Mouse (Mus musculus) limb, embryonic 10.5 days (tissue): ENCODE results near the gene Ap1b1. TPM values are rescaled to one million over a fixed set of nuclear protein-coding genes. Genes with fewer than 3 reads are reported as not detected.

Experiments used
- DNase-seq: peaks from one replicate; pipeline ENCODE4 v3.0.0-alpha.2; 2017; ENCODE audit warnings: low spot score
- H3K27ac ChIP-seq: fragments of 300-500 bp; sonication (generic); 2 replicates; pipeline ENCODE4 v1.5.1; 2016; ENCODE audit warnings: mild to moderate bottlenecking
- H3K27me3 ChIP-seq: fragments of 300-500 bp; sonication (generic); 2 replicates; pipeline ENCODE4 v1.6.1; 2016; ENCODE audit warnings: low read depth, mild to moderate bottlenecking; ENCODE audit not compliant: poor library complexity, severe bottlenecking
- H3K36me3 ChIP-seq: fragments of 300-500 bp; sonication (generic); 2 replicates; pipeline ENCODE4 v1.6.1; 2016; ENCODE audit warnings: mild to moderate bottlenecking, moderate library complexity
- H3K4me1 ChIP-seq: fragments of 300-500 bp; sonication (generic); 2 replicates; pipeline ENCODE4 v1.6.1; 2016
- H3K4me3 ChIP-seq: fragments of 300-500 bp; sonication (generic); 2 replicates; pipeline ENCODE4 v1.5.1; 2016; ENCODE audit warnings: mild to moderate bottlenecking, moderate library complexity
- H3K9me3 ChIP-seq: fragments of 300-500 bp; sonication (generic); replicated peaks from 2 replicates; pipeline ENCODE4 v1.6.1; 2016; ENCODE audit warnings: mild to moderate bottlenecking
- WGBS: fragments of 180-500 bp; shearing (Covaris S2); methylation state at CpG from one replicate; pipeline ENCODE4 v1.1.7; 2016; 5-methylcytosine and 5-hydroxymethylcytosine counted together
- polyA plus RNA-seq: library from polyadenylated mRNA; unstranded; fragments of >200 nt; fragmentation: Nextera tagmentation; extraction: Ambion mirVana; gene quantifications from 2 replicates; pipeline ENCODE4 v1.2.1, GENCODE M21; 2016

Ap1b1 gene
- polyA plus RNA-seq, 1 experiment from 2014 or later = 60.2 TPM

DNA sequence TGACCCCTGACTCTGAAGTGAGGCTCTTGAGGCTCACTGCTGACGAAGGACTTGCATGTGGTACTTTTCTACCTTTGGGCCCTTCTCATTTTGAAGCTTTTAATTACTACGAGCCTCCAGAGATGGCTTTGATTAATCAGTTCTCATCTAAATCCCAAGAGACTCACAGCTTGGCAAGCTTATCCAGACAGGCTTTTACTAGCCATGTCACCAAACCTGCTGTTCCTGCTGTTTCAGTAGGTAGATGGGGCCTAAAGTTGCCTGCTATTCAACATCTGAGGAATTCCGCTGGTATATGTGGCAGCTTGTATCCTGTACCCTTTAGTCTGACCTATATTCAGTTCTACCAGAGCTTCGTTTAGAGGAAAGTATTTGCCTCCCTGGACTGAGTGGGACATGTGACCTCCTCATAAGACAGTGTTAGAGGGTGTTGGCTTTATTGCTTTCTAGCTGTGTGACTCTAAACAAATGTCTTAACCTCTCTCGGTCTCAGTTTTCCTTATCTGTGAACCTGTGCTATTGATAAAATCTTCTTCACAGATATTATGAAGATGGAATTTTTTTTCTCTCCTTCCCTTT, 10.1 kb downstream of the Ap1b1 start:
- Histone ChIP-seq H3K9me3 (no peaks in the 10 kb centered on the region), H3K27me3 (no peaks in the 10 kb centered on the region), H3K4me1 (peaks cover 13% of the 10 kb centered on the region), H3K4me3 (no peak overlapping the region), H3K27ac (no peak overlapping the region), H3K36me3 (peaks cover 20% of the 10 kb centered on the region)
- no peak for DNase-seq
- WGBS = 86% methylated on average over 5 of the region's 5 CpGs

DNA sequence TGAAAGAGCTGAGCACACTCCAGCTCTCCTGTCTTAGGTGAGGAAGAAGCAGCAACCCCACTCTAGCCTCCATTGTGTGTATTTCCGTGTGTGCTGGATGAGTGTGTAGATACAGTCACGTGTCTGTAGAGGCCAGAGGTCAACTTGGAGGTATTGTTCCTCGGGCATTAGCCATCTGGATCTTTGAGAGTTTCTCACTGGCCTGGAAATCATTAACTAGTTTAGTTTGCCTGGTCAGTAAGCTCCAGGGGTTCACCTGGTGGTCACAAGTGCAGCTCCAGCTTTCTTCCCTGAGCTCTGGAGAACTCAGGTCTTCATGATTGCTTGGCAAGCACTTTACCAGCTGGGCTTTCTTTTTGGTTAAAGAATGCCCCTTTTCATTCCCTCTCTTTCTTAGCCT, 11.7 kb downstream of the Ap1b1 start:
- WGBS = 56% methylated on average over 3 of the region's 3 CpGs
- Histone ChIP-seq H3K4me1 (peaks cover 13% of the 10 kb centered on the region), H3K4me3 (no peak overlapping the region), H3K27me3 (no peaks in the 10 kb centered on the region), H3K27ac (no peak overlapping the region), H3K36me3 (peaks cover 29% of the 10 kb centered on the region), H3K9me3 (no peaks in the 10 kb centered on the region)
- DNase-seq = no peak

DNA sequence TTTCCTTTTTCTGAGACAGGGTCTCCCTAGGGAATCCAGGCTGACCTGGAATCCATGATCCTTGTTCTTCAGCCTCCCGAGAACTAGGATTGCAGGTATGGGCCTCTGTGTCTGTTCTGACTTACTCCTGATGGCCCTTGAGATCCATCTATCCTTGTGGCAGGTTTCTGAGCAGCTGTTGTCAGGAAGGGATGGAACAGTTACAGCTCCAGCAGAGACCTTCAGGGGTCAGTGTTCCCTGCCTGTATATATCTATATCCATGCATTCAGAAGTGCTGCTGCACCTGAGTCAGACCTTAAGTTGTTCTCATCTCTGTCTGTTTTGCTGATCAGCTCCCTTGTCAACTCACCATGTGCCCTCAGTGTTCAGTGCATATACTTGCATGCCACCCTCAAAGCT, 12.1 kb downstream of the Ap1b1 start:
- peaks cover 13% of the 10 kb centered on the region for H3K4me1 ChIP-seq
- peaks cover 34% of the 10 kb centered on the region for H3K36me3 ChIP-seq
- no peak for DNase-seq
- no peaks in the 10 kb centered on the region for H3K9me3 ChIP-seq
- no peak overlapping the region for H3K4me3 ChIP-seq
- 90% methylated on average over 1 of the region's 1 CpGs for WGBS
- H3K27ac ChIP-seq = no peak overlapping the region
- no peaks in the 10 kb centered on the region for H3K27me3 ChIP-seq

DNA sequence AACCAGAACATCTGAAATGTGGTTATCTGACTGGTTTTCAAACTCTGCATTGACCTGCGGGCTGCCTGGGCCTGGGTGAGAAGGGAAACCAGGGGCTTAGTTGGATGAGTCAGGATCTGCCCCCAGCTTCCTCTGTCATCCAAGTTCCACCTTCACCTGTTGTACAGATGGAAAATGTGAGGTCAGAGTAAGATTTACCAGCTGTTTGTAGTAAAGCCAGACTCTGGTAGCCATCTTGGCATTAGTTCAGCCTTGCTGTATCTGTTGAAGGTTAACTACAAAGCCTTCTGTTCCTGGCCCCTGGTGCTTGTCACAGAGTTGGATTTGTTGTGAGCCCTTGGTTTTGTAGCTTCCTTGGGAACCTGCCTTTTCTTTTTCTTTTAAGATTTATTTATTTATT, 13.6 kb downstream of the Ap1b1 start:
- H3K27me3 ChIP-seq = no peaks in the 10 kb centered on the region
- 94% methylated on average over 1 of the region's 1 CpGs for WGBS
- no peak for DNase-seq
- H3K4me1 ChIP-seq = peaks cover 13% of the 10 kb centered on the region
- H3K9me3 ChIP-seq = no peaks in the 10 kb centered on the region
- no peak overlapping the region for H3K4me3 ChIP-seq
- H3K36me3 ChIP-seq = peaks cover 35% of the 10 kb centered on the region
- H3K27ac ChIP-seq = no peak overlapping the region

DNA sequence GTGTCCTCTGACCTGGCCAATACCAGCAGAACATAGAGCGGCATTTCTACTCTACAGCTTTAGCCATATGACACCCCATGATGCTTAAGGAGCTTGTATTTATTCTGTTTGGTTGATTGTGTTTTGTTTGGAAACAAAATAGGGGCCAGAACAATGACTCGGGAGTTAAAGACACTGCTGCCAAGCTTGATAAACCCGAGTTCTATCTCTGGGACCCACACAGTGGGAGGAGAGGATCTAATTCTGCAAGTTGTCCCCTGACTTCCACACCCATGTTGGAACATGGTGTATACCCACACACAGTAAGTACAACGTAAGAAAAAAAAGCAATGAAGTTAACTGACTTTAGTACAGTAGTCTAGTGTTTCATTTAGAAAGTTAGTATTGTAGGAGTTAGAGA, 16.2 kb downstream of the Ap1b1 start:
- 87% methylated on average over 4 of the region's 4 CpGs for WGBS
- peaks cover 31% of the 10 kb centered on the region for H3K36me3 ChIP-seq
- H3K27ac ChIP-seq = no peak overlapping the region
- no peak overlapping the region for H3K4me3 ChIP-seq
- no peak for DNase-seq
- no peaks in the 10 kb centered on the region for H3K27me3 ChIP-seq
- H3K4me1 ChIP-seq = peaks cover 13% of the 10 kb centered on the region
- no peaks in the 10 kb centered on the region for H3K9me3 ChIP-seq

DNA sequence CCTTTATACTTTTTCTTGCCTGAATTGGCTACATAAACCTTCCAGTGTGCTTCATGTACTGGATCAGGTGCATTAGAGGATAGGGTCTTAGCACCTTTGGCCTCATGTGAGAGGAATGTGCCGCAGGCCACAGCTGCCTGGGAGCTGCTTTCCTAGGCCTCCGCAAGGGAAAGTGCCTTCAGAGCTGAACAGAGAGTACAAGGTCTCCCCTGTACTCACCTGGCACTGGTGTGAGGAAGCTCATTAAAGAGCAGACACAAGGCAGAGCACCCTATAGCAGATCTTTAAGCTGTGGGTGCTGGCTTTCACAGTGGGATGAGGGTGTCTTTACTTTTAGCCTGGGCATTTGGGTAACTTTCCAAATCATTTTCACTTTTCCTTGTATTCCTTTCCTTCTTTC, 18.9 kb downstream of the Ap1b1 start:
- no peaks in the 10 kb centered on the region for H3K27me3 ChIP-seq
- peaks cover 25% of the 10 kb centered on the region for H3K36me3 ChIP-seq
- no peak overlapping the region for H3K4me3 ChIP-seq
- WGBS = 90% methylated on average over 2 of the region's 2 CpGs
- no peaks in the 10 kb centered on the region for H3K9me3 ChIP-seq
- H3K27ac ChIP-seq = no peak overlapping the region
- no peak for DNase-seq
- H3K4me1 ChIP-seq = no peaks in the 10 kb centered on the region

DNA sequence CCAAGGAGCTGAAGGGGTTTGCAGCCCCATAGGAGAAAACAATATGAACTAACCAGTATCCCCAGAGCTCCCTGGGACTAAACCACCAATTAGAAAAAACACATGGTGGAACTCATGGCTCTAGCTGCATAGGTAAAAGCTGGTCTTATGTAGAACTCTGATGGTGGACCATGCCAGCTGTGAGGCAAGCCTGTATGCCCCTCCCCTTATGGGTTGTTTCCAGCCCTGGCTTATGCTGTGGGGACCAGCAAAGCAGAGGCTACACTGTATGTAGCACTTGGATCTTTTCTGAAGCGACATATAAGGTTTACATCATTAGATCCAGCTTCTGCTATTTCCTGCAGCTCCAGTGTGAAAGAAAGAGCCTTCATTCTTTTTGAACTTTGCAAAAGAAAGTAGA, 20.6 kb downstream of the Ap1b1 start:
- H3K4me1 ChIP-seq = no peaks in the 10 kb centered on the region
- no peaks in the 10 kb centered on the region for H3K27me3 ChIP-seq
- no peak for DNase-seq
- H3K27ac ChIP-seq = no peak overlapping the region
- no peak overlapping the region for H3K4me3 ChIP-seq
- no peaks in the 10 kb centered on the region for H3K9me3 ChIP-seq
- WGBS = 95% methylated on average over 1 of the region's 1 CpGs
- H3K36me3 ChIP-seq = peaks cover 25% of the 10 kb centered on the region

DNA sequence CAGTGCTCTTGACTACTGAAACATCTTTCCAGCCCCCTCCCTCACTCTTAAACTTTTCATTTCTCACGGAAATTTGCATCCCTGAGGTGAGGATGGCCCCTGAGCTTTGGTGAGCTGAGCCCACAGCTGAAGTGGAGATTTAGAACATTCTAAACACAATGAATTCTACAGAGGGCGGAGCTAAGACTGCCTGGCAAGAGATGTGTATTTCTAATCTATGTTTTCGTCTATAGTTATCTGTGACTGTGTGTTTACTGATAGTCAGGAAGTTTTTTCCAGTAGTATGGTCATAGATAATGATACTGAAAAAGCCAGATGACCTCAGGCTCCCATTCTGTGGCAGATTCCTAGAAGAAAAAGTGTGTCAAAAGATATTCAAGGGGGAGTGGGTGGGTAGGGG, 22.2 kb downstream of the Ap1b1 start:
- Histone ChIP-seq H3K9me3 (no peaks in the 10 kb centered on the region), H3K4me1 (no peaks in the 10 kb centered on the region), H3K4me3 (no peak overlapping the region), H3K36me3 (peaks cover 24% of the 10 kb centered on the region), H3K27ac (no peak overlapping the region), H3K27me3 (no peaks in the 10 kb centered on the region)
- DNase-seq = no peak
- 89% methylated on average over 3 of the region's 3 CpGs for WGBS

DNA sequence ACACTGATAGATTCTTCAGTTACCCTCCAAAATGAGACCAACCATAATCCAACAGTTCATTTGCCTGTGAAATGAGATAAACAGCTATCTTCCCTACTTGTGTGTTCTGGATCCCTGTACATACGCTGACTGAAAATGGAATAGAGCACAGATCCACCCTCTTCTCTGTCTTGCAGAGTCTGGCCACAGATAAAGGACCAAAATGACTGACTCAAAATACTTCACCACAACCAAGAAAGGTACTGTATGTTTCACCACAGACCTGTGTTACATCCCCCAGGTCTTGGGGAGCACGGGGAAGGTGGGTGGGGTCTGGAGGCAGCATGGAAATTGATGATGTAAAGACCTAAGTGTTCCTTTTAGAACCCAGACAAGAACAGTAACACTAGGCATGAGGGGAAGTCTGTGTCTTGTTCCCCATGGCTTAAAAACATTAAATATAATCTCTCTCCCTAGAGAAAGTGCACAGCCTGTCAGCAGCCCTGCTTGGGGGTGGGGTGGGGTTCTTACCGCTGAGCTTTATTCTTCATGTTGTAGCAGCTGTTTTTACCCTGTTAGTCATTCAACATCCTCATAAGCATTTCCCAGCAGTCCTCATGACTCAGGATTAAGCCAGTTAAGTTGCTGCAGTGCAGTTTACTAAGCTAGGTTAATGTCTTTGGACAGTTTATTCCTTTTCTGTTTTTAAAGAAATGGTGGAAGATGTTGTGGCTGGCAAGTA, 22.9 kb downstream of the Ap1b1 start:
- no peaks in the 10 kb centered on the region for H3K4me1 ChIP-seq
- H3K27me3 ChIP-seq = no peaks in the 10 kb centered on the region
- no peak overlapping the region for H3K27ac ChIP-seq
- no peak for DNase-seq
- no peaks in the 10 kb centered on the region for H3K9me3 ChIP-seq
- WGBS = 88% methylated on average over 3 of the region's 3 CpGs
- H3K4me3 ChIP-seq = no peak overlapping the region
- peaks cover 30% of the 10 kb centered on the region for H3K36me3 ChIP-seq

DNA sequence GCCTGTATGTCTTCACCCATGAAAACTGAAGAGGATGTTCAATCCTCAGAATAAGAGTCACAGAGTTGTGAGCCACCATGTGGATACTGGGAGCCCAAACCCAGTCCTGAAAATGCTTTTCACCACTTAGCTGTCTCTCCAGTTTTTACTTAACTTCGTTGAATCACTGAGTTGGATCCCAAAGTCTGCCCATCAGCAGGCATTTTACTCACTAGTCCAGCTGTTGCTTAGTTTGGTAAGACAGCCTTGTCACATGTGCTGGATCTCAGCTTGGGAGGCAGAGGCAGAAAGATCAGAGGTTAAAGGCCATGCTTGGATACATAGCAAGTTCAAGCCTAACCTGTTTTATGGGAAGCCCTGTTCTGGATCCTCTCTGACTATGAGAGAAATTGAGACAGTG, 23.6 kb downstream of the Ap1b1 start:
- Histone ChIP-seq H3K9me3 (no peaks in the 10 kb centered on the region), H3K4me3 (no peak overlapping the region), H3K4me1 (no peaks in the 10 kb centered on the region), H3K27me3 (no peaks in the 10 kb centered on the region), H3K27ac (no peak overlapping the region), H3K36me3 (peaks cover 36% of the 10 kb centered on the region)
- DNase-seq = no peak
- 92% methylated on average over 1 of the region's 1 CpGs for WGBS

DNA sequence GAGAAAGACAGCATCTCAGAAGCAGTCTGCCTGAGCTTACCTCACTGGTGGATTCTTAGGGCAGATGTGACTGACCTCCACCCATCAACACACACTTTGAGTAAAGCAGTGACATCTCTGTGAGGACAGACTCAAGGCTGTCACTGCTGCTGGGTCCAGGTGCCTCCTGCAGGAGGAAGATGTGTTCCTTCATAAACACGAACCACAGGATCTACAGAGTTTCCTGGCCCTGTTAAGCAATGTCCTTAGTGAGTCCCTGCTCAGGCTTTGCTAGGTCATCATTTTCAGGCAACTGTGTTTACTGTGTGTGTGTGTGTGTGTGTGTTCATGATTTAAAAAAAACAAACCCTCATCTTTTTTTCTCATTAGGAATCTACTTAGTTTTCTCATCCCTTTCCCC, 24.9 kb downstream of the Ap1b1 start:
- Histone ChIP-seq H3K27ac (no peak overlapping the region), H3K4me3 (no peak overlapping the region), H3K36me3 (peaks cover 48% of the 10 kb centered on the region), H3K4me1 (no peaks in the 10 kb centered on the region), H3K9me3 (no peaks in the 10 kb centered on the region), H3K27me3 (no peaks in the 10 kb centered on the region)
- WGBS = 86% methylated on average over 1 of the region's 1 CpGs
- DNase-seq = no peak

DNA sequence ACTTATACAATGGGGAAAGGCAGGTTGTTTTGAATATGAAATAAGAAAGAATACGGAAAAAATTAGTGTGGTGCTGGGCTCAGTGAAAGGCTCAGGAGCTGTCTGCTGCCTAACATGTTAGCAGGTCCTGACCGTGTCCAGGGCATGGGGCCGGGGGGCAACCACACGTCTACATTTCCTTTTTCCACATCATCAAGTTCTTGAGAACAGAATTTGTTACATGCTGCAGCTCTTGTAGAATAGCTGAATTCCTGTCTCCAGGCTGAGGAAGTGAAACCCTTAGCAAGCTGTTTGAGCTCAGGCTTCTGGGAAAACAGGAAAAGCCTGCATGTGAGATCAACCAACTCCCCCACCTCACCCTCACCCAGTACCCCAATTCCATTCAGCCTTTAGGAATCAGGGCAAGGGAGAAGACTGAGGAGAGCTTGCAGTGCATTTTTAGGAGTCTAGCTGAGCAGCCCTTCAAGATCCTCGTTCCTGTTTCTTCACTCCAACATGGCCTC, 25.6 kb downstream of the Ap1b1 start:
- H3K4me1 ChIP-seq = no peaks in the 10 kb centered on the region
- no peak overlapping the region for H3K4me3 ChIP-seq
- H3K36me3 ChIP-seq = peaks cover 56% of the 10 kb centered on the region
- H3K9me3 ChIP-seq = no peaks in the 10 kb centered on the region
- no peak overlapping the region for H3K27ac ChIP-seq
- WGBS = 89% methylated on average over 5 of the region's 5 CpGs
- DNase-seq = no peak
- H3K27me3 ChIP-seq = no peaks in the 10 kb centered on the region

DNA sequence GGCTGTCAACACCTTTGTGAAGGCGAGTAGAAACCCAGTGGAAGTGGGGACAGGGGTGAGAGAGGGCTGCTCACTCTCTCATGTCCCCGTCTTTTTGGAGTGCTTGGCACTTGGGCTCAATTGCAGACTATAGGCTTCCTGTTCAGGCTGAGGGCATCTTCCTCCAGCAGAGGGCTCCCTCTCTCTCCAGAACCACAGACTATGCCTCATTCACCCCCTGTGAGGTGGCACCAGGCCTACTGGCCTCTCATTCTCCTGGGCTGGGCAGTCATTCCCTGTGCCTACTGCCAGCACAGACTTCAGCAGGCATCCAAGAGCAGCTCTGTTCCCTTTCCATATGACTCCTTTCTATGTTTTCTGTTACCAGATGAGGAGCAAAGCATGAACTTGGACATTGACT, 29.1 kb downstream of the Ap1b1 start:
- peak; percentile 35 for DNase-seq

More for the DNA sequence above, 29.1 kb downstream of the Ap1b1 start:
- Histone ChIP-seq H3K36me3 (peaks cover 83% of the 10 kb centered on the region), H3K27ac (no peak overlapping the region), H3K9me3 (no peaks in the 10 kb centered on the region), H3K27me3 (no peaks in the 10 kb centered on the region), H3K4me3 (no peak overlapping the region), H3K4me1 (no peaks in the 10 kb centered on the region)
- WGBS = 64% methylated on average over 2 of the region's 2 CpGs
